Mouse (Mus musculus) retina, postnatal 7 days (tissue): ENCODE results near the gene Lypd3.

Source experiments
- DNase-seq: peaks from one replicate; pipeline ENCODE4 v3.0.0-alpha.2; 2012; ENCODE audit warnings: low read depth, low spot score

Gene Lypd3

GRCm38 (mm10) chr7:24636264-24636663 lies at the start of gene Lypd3:
Gene Lypd3, plus strand, starts transcription at chr7:24636550.
- DNase-seq, result no peak

- DNase-seq, result no peak
Measured at GRCm38 (mm10) chr7:24586828-24587227, 49.5 kb upstream of the Lypd3 start.

- DNase-seq, result peak; percentile 51
Measured at GRCm38 (mm10) chr7:24587330-24588105, 48.8 kb upstream of the Lypd3 start, which contains the start of the genes Ethe1 and Zfp575. Gene Ethe1, plus strand, starts transcription at chr7:24587543. Gene Zfp575, minus strand, starts transcription at chr7:24587641.

- no peak for DNase-seq
Measured at GRCm38 (mm10) chr7:24588336-24588735, 48.0 kb upstream of the Lypd3 start.

GRCm38 (mm10) chr7:24591735-24592134 lies 44.6 kb upstream of the Lypd3 start:
- DNase-seq, result no peak

GRCm38 (mm10) chr7:24592163-24592562 lies 44.2 kb upstream of the Lypd3 start:
- no peak for DNase-seq

GRCm38 (mm10) chr7:24592781-24593180 lies 43.6 kb upstream of the Lypd3 start:
- DNase-seq, result no peak

- DNase-seq, result peak; percentile 45
Measured at GRCm38 (mm10) chr7:24593621-24594308, 42.6 kb upstream of the Lypd3 start.

GRCm38 (mm10) chr7:24594309-24594803 lies 42.0 kb upstream of the Lypd3 start:
- DNase-seq, result no peak

GRCm38 (mm10) chr7:24595464-24595863 lies 40.9 kb upstream of the Lypd3 start:
- no peak for DNase-seq

GRCm38 (mm10) chr7:24598121-24598520 lies 38.2 kb upstream of the Lypd3 start:
- no peak for DNase-seq

GRCm38 (mm10) chr7:24599211-24600067 lies 36.9 kb upstream of the Lypd3 start:
- no peak for DNase-seq

GRCm38 (mm10) chr7:24600941-24601597 lies 35.3 kb upstream of the Lypd3 start:
- DNase-seq, result peak; percentile 93

- no peak for DNase-seq
Measured at GRCm38 (mm10) chr7:24605561-24605960, 30.8 kb upstream of the Lypd3 start.

- no peak for DNase-seq
Measured at GRCm38 (mm10) chr7:24606046-24606445, 30.3 kb upstream of the Lypd3 start.

GRCm38 (mm10) chr7:24608017-24608416 lies 28.3 kb upstream of the Lypd3 start:
- DNase-seq, result peak; percentile 52

GRCm38 (mm10) chr7:24608561-24608960 lies 27.8 kb upstream of the Lypd3 start:
- DNase-seq, result no peak

GRCm38 (mm10) chr7:24610144-24610878 lies 26.0 kb upstream of the Lypd3 start, which contains the start of gene Phldb3:
Gene Phldb3, plus strand, starts transcription at chr7:24610763.
- DNase-seq, result no peak

- peak; percentile 75 for DNase-seq
Measured at GRCm38 (mm10) chr7:24610879-24611494, 25.4 kb upstream of the Lypd3 start.

GRCm38 (mm10) chr7:24611709-24612108 lies 24.6 kb upstream of the Lypd3 start:
- no peak for DNase-seq
